Mouse (Mus musculus) kidney, adult 2 months (tissue): ENCODE measurements around the gene Strn4. TPM values are rescaled to one million over a fixed set of nuclear protein-coding genes. Genes with fewer than 3 reads are reported as not detected.

ENCODE experiments used
- DNase-seq: peaks from one replicate; pipeline ENCODE4 v3.0.0; 2021
- H3K27ac ChIP-seq: fragments of 200-500 bp; 2 replicates; pipeline ENCODE4 v1.5.1; 2012; ENCODE audit warnings: low read depth, low read length, control low read depth, inconsistent platforms; ENCODE audit not compliant: insufficient read depth
- H3K27me3 ChIP-seq: fragments of 200-500 bp; replicated peaks from 2 replicates; pipeline ENCODE4 v1.6.1; 2012; ENCODE audit warnings: mild to moderate bottlenecking, moderate library complexity, low read length, inconsistent platforms; ENCODE audit not compliant: control insufficient read depth, insufficient read depth
- H3K36me3 ChIP-seq: fragments of 200-500 bp; 2 replicates; pipeline ENCODE4 v1.6.1; 2012; ENCODE audit warnings: mild to moderate bottlenecking, moderate library complexity, low read length, inconsistent platforms; ENCODE audit not compliant: control insufficient read depth, insufficient read depth
- H3K4me1 ChIP-seq: fragments of 200-500 bp; 2 replicates; pipeline ENCODE4 v1.6.1; 2011; ENCODE audit warnings: low read length; ENCODE audit not compliant: control insufficient read depth, insufficient read depth
- H3K4me3 ChIP-seq: fragments of 200-500 bp; 2 replicates; pipeline ENCODE4 v1.5.1; 2011; ENCODE audit warnings: mild to moderate bottlenecking, low read depth, low read length, control low read depth; ENCODE audit not compliant: insufficient read depth
- CTCF ChIP-seq: fragments of 200-500 bp; conservative IDR thresholded peaks from 2 replicates; pipeline ENCODE4 v1.5.1; 2011; ENCODE audit warnings: low read depth, mild to moderate bottlenecking, control low read depth, low read length, moderate library complexity, mixed read lengths; ENCODE audit not compliant: insufficient read depth, insufficient read length
- POLR2A ChIP-seq: fragments of 200-500 bp; IDR thresholded peaks from one replicate; pipeline ENCODE4 v1.6.1; 2011; ENCODE audit warnings: low read depth, low read length, control low read depth
- WGBS: fragments of 180-500 bp; shearing (Covaris S2); methylation state at CpG from one replicate; pipeline ENCODE4 v1.1.7; 2018; 5-methylcytosine and 5-hydroxymethylcytosine counted together
- polyA plus RNA-seq: library from polyadenylated mRNA; depleted of rRNA; stranded (reverse); fragments of >200 nt; gene quantifications from 2 replicates; pipeline ENCODE4 v1.2.3, GENCODE M21; 2012

Strn4 gene
- polyA plus RNA-seq, 1 experiment: 94.4 TPM

DNA sequence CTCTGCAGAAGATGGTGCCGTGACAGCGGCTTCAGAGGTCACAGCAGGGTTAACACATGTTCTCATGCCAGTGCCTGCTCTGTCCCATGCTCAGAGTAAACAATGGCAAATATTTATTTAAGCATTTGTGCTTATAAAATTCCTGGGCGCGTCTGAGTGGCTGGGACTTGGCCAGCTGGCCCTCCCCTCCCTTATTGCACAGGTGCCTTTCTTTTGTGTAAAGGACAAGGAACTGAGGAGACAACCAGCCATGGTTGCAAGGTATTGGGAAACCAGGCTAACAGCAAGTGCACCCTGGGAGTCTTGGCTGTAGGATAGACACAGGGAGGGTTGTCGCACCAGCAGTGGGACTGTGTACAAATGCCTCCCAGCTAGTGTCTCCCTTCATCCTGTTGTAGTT is 23.4 kb upstream of the Strn4 start:
- Histone ChIP-seq H3K27me3 (no peaks in the 10 kb centered on the region), H3K36me3 (no peaks in the 10 kb centered on the region), H3K27ac (no peak overlapping the region), H3K4me3 (no peak overlapping the region), H3K4me1 (no peaks in the 10 kb centered on the region)
- TF ChIP-seq POLR2A (no peak), CTCF (no peak)
- WGBS: 70% methylated on average over 5 of the region's 5 CpGs
- DNase-seq: no peak

DNA sequence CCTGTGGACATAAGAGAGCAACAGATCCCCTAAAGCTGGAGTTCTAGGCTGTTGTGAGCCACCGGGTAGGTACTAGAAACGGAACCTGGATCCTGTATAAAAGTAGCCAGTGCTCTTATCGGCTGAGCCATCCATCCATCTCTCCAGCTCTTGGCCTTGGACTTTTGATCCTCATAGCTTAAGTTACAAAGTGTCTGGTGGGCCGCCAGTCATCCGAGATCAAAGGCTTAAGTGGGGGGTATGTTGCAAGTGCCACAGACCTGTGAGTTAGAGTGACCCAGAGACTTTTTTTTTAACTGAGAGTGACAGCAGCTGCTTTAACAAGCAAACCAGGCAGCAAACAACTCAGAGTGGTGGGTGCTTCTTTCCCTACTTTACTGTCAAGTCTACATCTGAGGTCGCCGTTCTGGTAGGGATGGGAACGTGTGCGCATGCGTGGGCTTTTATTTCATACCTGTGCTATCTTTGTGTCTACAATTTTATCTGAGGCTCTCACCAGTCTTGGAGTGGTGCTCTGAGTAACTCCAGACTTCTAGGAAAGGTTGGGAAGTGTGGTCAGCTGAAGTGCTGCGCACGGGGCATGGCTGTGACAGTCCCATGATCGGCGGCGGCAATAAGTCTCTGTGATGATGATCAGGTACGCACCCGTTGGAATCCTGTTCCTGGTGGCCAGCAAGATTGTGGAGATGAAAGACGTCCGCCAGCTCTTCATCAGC is 22.5 kb upstream of the Strn4 start:
- H3K36me3 ChIP-seq: no peaks in the 10 kb centered on the region
- no peaks in the 10 kb centered on the region for H3K27me3 ChIP-seq
- no peaks in the 10 kb centered on the region for H3K4me1 ChIP-seq
- no peak for DNase-seq
- no peak for TF ChIP-seq POLR2A
- no peak for TF ChIP-seq CTCF
- H3K4me3 ChIP-seq: no peak overlapping the region
- H3K27ac ChIP-seq: no peak overlapping the region
- 85% methylated on average over 19 of the region's 19 CpGs for WGBS

DNA sequence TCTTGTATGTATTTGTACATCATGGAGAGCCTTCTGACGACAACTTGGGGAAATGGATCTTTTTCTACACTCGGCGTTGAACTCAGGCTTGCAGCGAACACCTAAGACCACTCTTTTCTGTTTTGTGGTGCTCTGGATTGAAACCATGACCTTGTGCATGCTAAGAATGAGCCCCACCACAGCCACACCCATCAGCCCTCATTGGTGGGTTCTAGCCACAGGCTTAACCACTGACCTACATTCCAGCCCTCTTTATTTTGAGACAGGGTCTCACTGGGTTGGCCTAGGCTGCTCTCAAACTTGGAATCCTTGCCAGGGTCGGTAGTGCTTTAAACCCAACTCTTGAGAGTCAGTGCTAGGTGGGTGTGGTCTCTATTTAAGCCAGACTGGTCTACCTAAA is 20.8 kb upstream of the Strn4 start:
- no peaks in the 10 kb centered on the region for H3K36me3 ChIP-seq
- H3K27ac ChIP-seq: no peak overlapping the region
- no peak overlapping the region for H3K4me3 ChIP-seq
- TF ChIP-seq CTCF (no peak), POLR2A (no peak)
- H3K27me3 ChIP-seq: no peaks in the 10 kb centered on the region
- no peaks in the 10 kb centered on the region for H3K4me1 ChIP-seq
- 92% methylated on average over 5 of the region's 5 CpGs for WGBS
- DNase-seq: no peak

DNA sequence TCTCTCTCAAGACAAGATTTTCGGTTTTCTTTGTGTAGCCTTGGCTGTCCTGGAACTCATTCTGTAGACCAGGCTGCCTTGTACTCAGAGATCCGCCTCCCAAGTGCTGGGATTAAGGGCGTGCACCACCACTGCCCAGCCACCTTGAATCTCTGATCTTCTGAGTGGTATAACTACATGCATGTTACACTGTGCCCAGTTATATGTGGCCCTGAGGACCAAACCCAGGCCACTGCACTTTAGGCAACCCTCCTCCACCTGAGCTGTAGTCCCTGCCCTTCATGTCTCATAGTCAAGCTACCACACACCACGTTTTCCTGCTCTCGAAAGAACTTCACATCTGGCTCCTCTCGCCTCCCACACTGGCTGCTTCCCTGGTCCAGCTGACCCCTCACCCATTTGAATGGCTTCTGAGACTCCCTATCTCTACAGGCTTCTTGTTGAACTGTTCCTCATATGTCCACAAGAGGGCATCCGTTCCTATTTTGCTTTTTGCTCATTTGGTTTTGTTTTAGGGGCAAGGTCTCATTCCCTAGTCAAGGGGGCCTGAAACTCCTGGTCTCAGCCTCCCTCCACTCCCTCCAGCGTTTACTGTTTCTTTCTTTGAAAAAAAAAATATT is 11.2 kb upstream of the Strn4 start:
- no peak overlapping the region for H3K27ac ChIP-seq
- TF ChIP-seq POLR2A (no peak), CTCF (peak; percentile 31; the same call in 1 of the 2 replicates)
- H3K36me3 ChIP-seq: no peaks in the 10 kb centered on the region
- H3K4me3 ChIP-seq: no peak overlapping the region
- peak; percentile 43 for DNase-seq
- H3K4me1 ChIP-seq: no peaks in the 10 kb centered on the region
- 32% methylated on average over 8 of the region's 8 CpGs for WGBS
- no peaks in the 10 kb centered on the region for H3K27me3 ChIP-seq

DNA sequence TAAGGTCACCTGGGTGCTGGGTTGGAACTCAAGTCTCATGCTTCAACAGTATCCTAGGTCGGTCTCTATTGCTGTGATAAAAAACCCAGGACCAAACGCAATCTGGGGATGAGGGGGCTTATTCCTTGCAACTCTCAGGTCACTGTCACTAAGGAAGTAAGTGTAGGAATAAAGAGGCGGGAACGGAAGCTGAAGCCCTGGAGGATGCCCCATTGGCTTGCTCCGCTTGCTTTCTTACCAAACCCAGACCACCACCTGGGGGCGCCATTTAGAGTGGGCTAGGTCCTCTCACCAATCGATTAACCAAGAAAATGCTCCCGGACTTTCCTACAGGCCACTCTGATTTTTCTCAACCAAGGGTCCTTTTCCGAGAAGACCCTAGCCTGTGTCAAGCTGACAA is 7.8 kb upstream of the Strn4 start:
- no peaks in the 10 kb centered on the region for H3K36me3 ChIP-seq
- no peak for DNase-seq
- H3K4me1 ChIP-seq: no peaks in the 10 kb centered on the region
- TF ChIP-seq POLR2A (no peak), CTCF (0 out of 2 replicates have a peak, but pooled peaks have one; percentile 20)
- no peak overlapping the region for H3K27ac ChIP-seq
- no peaks in the 10 kb centered on the region for H3K27me3 ChIP-seq
- no peak overlapping the region for H3K4me3 ChIP-seq
- WGBS: 91% methylated on average over 9 of the region's 9 CpGs

DNA sequence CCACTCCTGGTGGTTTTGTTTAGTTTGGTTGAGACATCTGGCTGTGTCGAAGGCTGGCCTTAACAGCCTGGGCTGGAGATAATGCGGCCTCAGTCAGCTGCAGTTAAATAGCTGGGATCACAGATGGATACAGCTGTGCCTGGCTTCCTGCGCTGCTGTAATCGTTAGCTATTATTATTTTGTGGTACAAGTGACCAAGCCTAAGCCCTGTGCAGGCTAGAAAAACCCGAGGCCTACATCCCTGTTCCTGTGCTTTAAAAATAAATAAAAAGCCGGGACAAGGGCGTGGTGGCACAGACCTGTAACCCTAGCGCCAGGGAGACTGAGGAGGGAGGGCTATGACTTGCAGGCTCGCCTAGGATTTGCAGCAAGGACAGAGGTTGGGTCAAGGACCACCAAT is 7.0 kb upstream of the Strn4 start:
- Histone ChIP-seq H3K27ac (no peak overlapping the region), H3K27me3 (no peaks in the 10 kb centered on the region), H3K36me3 (no peaks in the 10 kb centered on the region), H3K4me1 (no peaks in the 10 kb centered on the region), H3K4me3 (no peak overlapping the region)
- TF ChIP-seq POLR2A (no peak), CTCF (no peak)
- no peak for DNase-seq
- WGBS: 74% methylated on average over 9 of the region's 9 CpGs

DNA sequence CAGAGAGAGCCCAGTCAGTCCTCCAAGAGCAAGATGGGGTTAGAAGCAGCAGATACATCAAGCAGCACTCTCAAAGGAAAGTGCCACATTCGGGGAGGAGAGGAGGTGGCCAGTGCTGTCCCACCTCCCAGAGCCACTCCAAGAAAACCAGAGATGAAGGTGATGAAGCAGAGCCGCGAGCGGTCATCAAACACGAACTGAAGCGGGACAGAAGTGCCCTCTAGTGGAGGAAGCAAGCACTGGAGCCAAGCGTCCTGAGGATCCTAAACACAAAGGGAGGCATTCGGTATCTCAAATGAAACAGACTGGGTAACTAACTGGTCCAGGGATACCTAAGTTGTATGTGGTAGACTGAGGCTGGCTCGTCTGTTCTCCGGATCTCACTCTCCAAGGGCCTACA is 6.0 kb upstream of the Strn4 start:
- Histone ChIP-seq H3K36me3 (no peaks in the 10 kb centered on the region), H3K4me1 (no peaks in the 10 kb centered on the region), H3K27ac (no peak overlapping the region), H3K4me3 (no peak overlapping the region), H3K27me3 (no peaks in the 10 kb centered on the region)
- peak; percentile 76 for DNase-seq
- 18% methylated on average over 10 of the region's 10 CpGs for WGBS
- TF ChIP-seq CTCF: peak; percentile 91
- TF ChIP-seq POLR2A: no peak
